Mouse (Mus musculus) heart, postnatal 10 days (tissue): Measurements from ENCODE around the gene Car5a. TPM values are rescaled to one million over a fixed set of nuclear protein-coding genes. Genes with fewer than 3 reads are reported as not detected.

Experiments
- DNase-seq, 2 experiments: peaks; one replicate each; pipeline ENCODE4 v3.0.0; 2021
- intact Hi-C: fragments of 180-260 bp; cut with DNase I; formaldehyde crosslinking; loops from one replicate; pipeline ENCODE4 v1.15.1; 2025
- total RNA-seq, 2 experiments: library from RNA; stranded (reverse); gene quantifications; 2 replicates each; pipeline ENCODE4 v1.2.3; 2021

Car5a gene
- total RNA-seq, result not detected

DNA sequence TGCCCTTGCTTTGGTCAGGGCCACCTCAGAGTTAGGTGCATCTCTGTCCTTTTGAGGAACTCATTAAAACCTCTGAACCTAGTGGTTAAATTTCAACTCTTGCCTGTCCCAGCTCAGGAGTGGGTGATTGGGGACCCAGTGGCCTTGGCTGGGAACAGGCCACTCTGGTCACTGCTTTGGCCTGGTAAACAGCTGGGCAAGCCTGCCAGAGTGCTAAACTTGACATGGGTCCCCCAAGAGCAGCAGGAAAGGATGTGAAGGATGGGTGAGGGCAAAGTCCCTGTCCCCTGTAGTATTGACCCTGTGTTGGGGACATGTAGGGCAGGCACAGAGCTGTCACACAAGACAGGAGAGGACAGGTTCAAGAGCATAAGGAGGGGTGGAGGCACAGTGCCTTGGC is at the start of gene Car5a:
TSS of gene Car5a (minus strand) at position 74 of the 400 bp plus-strand sequence.
- DNase-seq, result no peak
- intact Hi-C loops, result no loop called here

DNA sequence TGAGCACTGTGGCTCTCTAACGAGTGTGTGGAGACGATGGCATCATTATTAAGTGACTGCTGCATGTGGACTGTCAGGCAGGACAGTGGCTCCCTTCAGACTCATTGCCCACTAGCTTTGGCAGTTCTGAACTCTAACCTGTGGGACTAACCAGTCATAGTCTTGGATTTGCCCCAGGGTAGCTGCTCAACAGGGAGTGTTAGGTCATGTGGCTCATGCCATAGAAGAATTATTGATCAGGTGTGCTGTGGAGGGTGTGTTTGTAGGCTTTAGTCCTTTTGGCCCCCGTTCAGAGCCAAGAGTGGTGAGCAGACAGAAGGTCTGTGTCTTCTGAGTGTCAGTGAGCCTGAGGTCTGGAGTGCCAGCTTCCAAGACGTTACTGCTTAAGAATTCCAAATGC is 48.2 kb upstream of the Car5a start:
- DNase-seq, result no peak
- intact Hi-C loops, result no loop called here

GRCm38 (mm10) chr8:121991611-121992010 is 46.9 kb upstream of the Car5a start:
- no peak for DNase-seq
- intact Hi-C loops, result no loop called here

- intact Hi-C loops, result no loop called here
- peak; percentile 25 to 33 for DNase-seq
These were observed 46.0 kb upstream of the Car5a start for GRCm38 (mm10) chr8:121990506-121991255.

DNA sequence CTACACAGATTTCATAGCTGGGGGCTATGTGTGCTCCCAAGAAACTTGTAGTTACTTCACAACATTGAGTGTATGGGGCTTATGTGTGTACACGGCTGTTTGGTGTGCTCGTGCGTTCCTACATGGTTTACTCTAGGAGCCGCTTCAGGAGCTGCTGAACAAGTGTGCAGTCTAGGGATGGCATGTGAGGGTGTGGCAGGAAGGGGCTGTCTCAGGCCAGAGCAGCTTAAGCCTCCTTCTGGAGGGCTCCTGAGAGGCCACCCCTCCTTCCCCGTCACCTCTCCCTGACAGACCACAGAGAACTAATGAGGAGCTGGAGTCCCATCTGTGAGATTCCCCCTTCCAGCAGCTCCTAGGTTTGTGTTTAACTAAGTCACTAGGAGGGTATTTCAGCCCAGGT is 43.2 kb upstream of the Car5a start:
- no peak for DNase-seq
- intact Hi-C loops, result no loop called here

DNA sequence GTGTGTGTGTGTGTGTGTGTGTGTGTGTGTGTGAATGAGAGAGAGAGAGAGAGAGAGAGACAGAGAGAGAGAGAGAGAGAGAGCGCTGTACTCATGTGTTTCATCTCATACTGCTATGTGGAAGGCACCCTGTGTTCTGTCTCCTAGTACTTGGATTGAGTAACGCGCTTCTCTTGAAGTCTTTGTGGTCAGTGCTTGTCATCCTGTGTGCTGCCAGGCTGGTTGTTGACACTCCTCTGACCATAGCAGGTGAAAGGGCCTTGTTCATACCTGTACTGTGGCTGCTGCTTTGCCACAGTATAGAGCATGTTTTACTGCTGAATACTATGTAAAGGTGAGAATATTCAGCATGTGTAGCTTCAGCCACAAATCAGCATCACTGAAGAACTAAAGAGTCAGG is 41.0 kb upstream of the Car5a start:
- intact Hi-C loops, result no loop called here
- DNase-seq, result no peak

DNA sequence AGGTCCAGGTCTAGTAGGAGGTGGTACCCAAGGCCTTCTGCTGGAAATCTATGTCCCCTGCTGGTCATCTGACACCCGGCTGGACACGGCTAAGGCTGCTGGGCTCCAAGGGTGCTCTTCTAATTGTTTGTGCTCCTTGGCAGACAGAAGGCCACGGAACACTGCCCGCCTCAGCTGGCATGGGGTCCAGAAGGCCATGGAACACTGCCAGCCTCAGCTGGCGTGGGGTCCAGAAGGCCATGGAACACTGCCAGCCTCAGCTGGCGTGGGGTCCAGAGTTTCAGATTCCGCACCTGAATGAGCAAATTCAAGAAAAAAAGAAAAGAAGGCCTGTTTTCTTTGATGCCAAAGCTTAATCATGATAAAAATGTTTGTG is 36.8 kb upstream of the Car5a start:
- DNase-seq, result no peak
- intact Hi-C loops, result no loop called here

DNA sequence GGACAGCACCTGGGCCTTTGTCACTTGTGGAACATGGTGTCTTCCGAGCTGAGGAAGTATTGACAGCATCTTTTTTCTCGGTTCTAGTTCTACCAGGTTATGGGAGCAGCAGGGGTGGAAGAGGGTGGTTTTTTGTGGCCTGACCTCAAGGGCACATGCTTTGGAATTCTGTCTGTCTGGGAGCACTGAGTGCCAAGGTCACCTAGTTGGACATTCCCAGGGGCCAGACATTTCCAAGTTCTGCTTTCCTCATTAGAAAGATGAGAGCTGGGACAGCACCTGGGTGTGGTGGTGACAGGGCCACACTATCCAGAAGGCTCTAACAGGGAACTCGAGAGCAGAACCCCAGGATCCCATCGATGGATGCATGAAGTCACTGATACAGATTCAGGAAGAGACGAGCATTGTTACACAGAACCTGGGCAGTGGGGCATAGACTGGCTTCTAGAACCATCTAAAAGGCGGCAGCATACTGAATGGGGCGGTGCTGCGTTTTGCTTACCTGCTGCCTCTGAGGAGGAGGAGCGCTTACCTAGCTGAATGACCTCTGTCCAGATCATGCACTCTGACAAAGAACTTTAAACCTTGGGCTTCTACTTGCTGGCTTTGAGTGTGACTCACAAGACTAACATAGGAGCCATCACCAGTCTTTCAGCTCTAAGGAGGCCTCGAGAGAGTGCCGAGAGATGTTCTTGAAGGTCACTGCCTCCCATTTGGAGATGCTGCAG is 36.3 kb upstream of the Car5a start:
- DNase-seq, result no peak
- intact Hi-C loops, result no loop called here

DNA sequence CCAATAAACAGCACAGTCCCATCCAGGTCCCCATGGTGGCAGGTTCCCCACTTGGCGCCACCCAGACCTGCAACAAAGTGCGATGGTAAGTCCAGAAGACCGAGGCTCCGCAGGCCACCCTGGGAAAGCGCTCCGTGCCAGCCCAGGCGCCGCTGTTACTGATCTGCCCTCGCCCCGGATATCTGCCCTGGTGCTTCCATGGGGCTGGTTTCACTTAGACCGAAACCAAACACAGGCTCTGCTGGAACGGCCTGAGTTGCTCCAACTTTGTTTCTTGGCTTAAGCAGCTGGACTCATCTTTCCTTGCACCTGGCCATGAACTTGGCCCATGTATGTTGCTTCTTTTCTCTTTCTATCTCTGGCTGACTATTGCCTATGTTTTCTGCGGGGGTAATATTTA is 34.0 kb upstream of the Car5a start:
- no peak for DNase-seq
- intact Hi-C loops, result loop anchor here (1.0 to 5.0 kb wide), 3 partner anchors 160 to 354 kb away; no protein-coding TSS in a partner anchor

DNA sequence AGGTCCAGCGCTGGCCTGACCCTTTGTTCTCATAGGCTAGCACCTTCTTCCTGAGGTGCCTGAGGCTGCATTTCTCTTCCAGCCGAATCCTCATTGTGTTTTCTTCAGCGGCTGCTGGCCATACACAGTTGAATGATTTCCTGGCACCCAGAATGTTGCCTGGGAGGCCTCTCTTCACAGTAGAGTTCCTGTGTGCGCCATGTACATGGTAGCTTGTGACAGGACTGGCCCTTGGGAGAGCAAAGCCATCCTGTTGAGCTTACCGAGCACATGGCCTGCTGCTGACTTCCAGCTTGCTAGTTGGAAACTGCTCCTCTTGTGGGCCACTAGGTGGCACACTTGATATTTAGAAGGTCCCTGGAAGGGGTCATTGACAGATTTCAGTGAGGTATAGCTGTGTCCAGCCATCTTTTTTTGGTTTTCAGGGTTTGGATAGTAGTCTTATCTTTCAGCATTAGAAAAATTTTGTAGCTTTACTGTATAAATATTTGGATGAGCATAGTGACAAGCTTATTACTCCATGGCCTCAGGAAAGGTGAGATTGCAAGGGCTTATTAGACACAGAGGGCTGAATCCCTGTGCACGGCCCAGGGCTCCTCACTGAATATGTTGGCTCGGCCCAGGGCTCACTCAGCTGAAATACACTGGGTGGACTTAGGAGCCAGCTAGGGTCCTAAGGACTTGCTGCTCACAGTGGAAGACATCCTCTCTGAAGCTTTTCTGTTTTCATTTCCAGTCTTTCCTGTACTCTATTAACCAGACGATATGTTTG is 33.3 kb upstream of the Car5a start:
- peak; percentile 59 to 64 for DNase-seq
- intact Hi-C loops, result loop anchor here (1.0 to 5.0 kb wide), 3 partner anchors 161 to 354 kb away; no protein-coding TSS in a partner anchor

- intact Hi-C loops, result no loop called here
- DNase-seq, result no peak
These were observed 29.2 kb upstream of the Car5a start for GRCm38 (mm10) chr8:121973906-121974305.

DNA sequence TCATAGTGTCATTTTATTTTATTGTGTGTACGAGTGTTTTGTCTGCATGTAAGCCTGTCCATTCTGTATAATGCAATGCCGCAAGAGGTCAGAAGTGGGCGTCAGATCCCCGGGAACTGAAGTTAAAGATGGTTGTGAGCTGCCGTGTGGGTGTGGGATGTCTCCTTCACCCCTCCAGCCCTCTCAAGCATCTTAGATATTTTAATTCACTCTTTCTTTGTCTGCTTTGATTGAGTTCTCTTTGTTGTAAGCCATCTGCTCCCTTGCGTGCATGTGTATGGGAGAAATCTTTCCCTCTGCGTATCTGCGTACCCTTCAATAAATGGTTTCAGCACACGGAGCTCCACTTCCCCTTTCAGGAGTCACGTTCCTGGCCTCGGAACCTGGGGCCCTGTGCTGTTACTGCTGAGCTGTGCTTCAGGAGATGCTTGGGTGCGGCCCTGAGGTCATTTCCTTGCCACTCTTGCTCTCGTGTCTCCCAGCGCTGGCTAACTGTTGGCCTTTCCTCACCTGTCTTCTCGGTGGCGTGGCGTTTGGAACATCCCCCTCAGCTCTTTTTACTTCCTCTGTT is 26.9 kb upstream of the Car5a start:
- no peak for DNase-seq
- intact Hi-C loops, result no loop called here

DNA sequence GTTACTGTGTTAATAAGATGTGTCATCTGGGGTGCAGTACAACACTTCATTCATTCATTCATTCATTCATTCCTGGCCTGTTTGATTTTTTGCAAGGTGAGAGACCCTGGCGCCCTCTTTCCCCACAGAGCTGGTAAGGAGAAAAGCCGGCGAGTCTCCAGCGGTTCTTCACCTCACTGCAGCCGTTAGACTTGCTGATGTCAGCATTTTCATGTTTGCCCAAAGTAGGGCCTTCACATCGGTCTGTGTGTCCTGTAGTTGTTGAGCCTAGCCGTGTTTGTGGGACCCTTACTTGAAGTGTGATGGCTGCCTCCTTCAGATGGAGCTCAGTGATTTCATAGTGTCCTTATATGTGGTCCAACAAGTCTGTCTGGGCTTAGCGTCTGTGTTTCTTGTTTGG is 25.5 kb upstream of the Car5a start:
- intact Hi-C loops, result no loop called here
- no peak for DNase-seq

DNA sequence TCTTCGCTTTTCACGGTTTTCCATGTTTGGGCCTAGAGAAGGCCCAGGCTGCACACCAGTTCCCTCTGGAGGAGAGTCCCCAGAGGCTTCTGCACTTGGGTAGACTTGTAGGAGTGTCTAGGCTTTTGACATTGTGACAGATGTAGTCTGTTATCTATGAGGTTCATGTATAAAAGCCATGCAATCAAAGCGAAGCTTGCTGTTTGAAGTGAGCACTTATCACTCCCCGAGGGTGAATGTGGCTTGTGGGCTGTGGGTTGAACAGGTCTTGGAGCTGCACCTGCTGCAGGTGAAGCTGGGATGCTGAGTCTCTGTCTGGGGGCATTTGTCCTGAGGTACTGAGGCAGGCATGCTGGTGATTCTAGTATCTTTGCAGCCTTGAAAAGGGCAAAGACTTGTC is 23.8 kb upstream of the Car5a start:
- DNase-seq, result no peak
- intact Hi-C loops, result no loop called here

GRCm38 (mm10) chr8:121967977-121968376 is 23.3 kb upstream of the Car5a start:
- intact Hi-C loops, result no loop called here
- DNase-seq, result peak; percentile 26 to 37

- DNase-seq, result no peak
These were observed 22.2 kb upstream of the Car5a start for GRCm38 (mm10) chr8:121966714-121967448.

DNA sequence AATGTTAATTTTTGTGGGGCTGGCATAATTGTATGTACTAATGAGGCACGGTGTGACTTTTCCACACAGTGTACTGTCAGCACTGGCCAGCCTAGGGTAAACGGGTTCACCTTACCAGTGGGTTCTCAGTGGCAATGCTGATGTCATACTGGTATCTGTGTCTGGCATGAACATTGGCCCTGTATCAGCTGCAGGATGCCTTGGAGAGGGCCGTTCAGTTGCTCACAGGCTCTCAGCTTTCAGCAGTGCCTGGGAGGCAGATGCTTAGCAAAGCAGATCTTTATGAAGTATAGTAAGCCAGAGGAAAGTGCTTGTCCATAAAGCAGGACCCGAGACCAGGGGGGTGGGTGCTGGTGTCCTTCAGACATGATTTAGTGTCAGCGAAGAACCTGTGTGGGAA is 21.4 kb upstream of the Car5a start:
- intact Hi-C loops, result no loop called here
- DNase-seq, result peak in 1 of 2 experiments; percentile 23

More at GRCm38 (mm10) chr8:121966714-121967448, 22.2 kb upstream of the Car5a start:
- intact Hi-C loops, result no loop called here

DNA sequence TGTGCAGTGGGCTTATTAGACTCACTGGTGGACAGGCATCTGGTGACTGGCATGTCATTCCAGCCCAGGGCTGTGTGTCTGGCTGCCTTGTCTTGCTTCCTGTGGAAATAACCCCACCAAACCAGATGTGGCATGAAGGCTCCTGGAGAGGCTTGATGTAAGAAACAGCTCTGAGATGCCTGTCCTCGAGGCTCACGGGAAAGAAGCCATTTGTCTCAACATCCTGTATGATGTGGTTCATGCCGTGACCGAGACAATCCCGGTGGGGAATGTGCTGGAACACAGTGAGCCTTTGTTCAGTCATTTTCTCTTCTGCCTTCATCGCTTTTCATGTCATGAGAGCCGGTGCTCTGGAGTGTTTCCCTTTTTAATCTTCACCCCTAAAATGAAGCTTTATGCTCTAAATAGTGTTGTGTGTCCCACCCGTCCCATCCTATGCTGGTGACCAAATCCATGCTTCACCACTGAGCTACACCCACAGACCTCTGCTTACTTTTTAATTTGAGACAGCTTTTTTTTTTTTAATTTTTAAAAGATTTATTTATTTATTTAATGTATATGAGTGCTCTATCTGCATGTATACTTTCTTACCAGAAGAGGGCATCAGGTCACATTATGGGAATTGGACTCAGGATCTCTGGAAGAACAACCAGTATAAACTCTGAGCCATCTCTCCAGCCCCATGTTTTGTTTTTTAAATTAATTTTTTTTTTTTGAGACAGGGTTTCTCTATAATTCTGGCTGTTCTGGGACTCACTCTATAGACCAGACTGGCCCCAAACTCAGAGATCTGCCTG is 20.2 kb upstream of the Car5a start:
- peak; percentile 58 to 62 for DNase-seq
- intact Hi-C loops, result no loop called here

DNA sequence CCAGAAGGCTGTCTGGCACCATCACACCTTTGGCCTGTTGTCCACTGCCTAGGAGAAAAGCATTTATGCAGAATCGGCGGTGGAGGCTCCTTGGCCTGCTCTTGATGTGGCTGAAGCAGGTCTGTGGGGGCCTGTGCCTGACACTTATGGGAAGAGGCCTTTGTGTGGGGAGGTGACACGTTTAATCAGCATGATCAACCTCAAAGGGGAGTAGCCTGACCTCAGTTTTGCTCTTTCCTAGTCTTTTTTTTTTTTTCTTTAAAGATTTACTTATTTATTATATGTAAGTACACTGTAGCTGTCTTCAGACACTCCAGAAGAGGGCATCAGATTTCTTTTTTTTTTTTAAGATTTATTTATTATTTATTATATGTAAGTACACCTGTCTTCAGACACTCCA is 18.2 kb upstream of the Car5a start:
- intact Hi-C loops, result no loop called here
- no peak for DNase-seq

- intact Hi-C loops, result no loop called here
- no peak for DNase-seq
These were observed 13.7 kb upstream of the Car5a start for GRCm38 (mm10) chr8:121958395-121958794.
